Mouse (Mus musculus): ENCODE data around the gene Eif4a3. TPM values are rescaled to one million over a fixed set of nuclear protein-coding genes. Genes with fewer than 3 reads are reported as not detected.

The Eif4a3 gene
- total RNA-seq (2023): 182 TPM

DNA sequence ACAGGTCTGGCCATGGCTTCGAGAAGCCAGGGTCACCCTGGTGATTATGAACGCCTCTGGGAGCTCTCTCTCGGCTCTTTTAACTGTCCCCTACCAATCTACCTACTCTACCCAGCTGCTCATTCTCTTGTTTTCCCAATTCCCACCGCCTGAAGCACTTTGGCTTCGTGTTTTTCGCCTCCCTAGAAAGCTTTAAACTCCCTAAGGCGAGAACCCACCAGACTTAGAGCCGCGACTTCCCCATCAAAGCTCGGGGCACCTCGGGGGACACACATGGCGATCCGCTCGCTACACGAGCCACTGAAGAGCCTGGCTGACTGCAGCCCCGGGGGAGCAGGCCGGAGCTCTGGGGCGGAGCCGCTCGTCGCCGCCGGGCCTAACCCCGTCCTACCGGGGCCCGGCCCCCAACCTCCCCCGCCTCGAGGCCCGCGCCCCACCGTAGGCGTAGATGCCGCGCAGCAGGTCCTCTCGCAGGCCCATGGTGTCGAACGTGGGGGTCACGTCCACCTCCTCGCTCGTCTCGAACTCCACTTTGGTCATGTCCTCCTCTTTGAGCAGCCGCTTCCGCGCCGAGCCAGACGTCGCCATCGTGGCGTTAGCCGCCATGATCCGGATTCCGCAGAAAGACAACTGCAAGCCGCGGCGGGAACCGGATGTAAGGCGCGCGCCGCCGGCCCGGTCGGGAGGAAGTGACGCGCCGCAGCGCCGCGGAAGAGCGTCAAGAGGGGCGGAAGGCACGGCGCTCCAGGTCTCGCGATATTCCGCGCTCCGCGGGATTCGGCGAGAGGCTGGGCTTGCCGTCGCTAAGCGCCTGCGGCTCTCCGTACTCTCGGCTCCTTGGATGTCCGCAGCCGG is at the start of gene Eif4a3:
Eif4a3 (minus strand) TSS at position 699 of the 855 bp plus-strand sequence.

GRCm38 (mm10) chr11:119307658-119307867 is 7.7 kb upstream of the Eif4a3 start, which contains the start of gene Card14:
Gene Card14 (plus strand): TSS chr11:119307768.

DNA sequence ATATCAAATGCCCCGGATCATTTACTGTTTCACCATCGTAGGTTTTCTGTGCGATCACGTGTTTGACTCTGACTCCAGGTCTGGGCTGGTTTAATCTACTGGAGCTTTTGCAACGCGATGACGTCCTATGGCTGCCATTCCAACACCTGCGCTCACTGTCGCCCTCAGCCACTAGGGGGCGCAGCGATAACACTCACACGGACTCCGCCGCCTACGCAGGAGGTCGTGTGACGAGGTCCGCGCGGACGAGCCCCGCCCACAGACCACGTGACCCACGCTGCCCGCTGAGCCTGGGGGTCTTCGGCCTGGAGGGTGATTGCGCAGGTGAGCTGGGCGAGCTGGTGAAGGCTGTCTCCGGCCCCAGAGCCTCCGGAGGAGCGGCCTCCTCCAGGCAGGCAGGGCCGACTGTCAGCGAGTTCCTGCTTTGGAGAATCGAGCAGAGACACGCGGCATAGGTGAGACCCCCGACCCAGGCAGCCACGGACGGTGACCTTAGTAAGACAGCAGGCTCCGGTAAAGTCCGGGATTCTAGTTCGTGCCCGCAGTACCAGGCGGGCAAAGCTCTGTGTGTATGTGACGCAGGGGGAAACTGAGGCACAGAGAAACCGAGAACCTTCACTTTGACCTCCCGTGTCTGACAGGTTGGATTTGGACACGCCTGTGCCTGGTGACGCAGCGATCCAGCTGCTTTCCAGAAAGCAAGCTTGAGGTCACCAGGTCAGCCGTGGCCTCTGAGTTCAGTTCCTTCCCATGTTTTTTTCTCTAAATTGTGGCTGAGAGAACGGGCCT is 31.9 kb downstream of the Eif4a3 start, which contains the start of gene Gaa:
Gaa (plus strand) TSS at position 120 of the 789 bp plus-strand sequence.

Other genes starting within 250 kb of the Eif4a3 start
- gene Cbx4, start 213.9 kb downstream of the Eif4a3 start, total RNA-seq (2023): 124 TPM
- 3.5 TPM for gene Tbc1d16, start 71.6 kb downstream of the Eif4a3 start, total RNA-seq (2023)
- gene Ccdc40, start 71.5 kb downstream of the Eif4a3 start, total RNA-seq (2023): 0.94 TPM
- gene Gaa, start 32.2 kb downstream of the Eif4a3 start, total RNA-seq (2023): 36.2 TPM
- not detected for gene Card14, start 7.7 kb upstream of the Eif4a3 start, total RNA-seq (2023)
- 17.9 TPM for gene Sgsh, start 55.4 kb upstream of the Eif4a3 start, total RNA-seq (2023)
- 18.8 TPM for gene Slc26a11, start 55.5 kb upstream of the Eif4a3 start, total RNA-seq (2023)
- 136 TPM for gene Rnf213, start 93.0 kb upstream of the Eif4a3 start, total RNA-seq (2023)
- 32.1 TPM for gene Endov, start 191.3 kb upstream of the Eif4a3 start, total RNA-seq (2023)
- 0.26 TPM for gene Nptx1, start 247.7 kb upstream of the Eif4a3 start, total RNA-seq (2023)